Mouse (Mus musculus) liver, adult (tissue): ENCODE results near the gene Sox2.

ENCODE experiments used
- GATA4 ChIP-seq: IDR thresholded peaks from 2 replicates; pipeline ENCODE4 v1.6.1; 2014; ENCODE audit warnings: mild to moderate bottlenecking, low read length; ENCODE audit not compliant: insufficient replicate concordance

Sox2 gene

GRCm38 (mm10) chr3:34649726-34650620 lies at the start of gene Sox2:
Gene Sox2 (plus strand): TSS chr3:34650405.
- no peak for TF ChIP-seq GATA4

GRCm38 (mm10) chr3:34601116-34601515 lies 49.1 kb upstream of the Sox2 start:
- no peak for TF ChIP-seq GATA4

GRCm38 (mm10) chr3:34614107-34614506 lies 36.1 kb upstream of the Sox2 start:
- no peak for TF ChIP-seq GATA4

- TF ChIP-seq GATA4, result no peak
Observed at GRCm38 (mm10) chr3:34615526-34615925, 34.7 kb upstream of the Sox2 start.

DNA sequence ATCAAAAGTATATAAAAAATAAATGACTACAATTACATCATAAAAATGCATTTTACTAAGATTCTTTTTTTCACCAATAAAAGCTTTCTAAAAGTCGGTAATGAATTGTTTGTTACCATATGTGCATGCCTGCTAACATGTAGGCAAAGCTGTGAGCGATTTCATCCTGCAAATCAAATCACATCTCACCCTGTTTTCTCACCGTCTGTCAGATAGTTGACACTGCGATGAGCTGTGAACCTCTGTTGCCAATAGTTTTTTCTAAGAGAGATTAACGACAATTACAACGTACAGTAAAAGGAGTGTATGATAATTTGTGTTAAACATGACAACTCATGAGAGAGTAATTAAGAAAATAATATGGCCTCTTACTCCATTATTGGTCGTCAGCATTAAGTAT lies 31.3 kb upstream of the Sox2 start:
- TF ChIP-seq GATA4, result no peak

DNA sequence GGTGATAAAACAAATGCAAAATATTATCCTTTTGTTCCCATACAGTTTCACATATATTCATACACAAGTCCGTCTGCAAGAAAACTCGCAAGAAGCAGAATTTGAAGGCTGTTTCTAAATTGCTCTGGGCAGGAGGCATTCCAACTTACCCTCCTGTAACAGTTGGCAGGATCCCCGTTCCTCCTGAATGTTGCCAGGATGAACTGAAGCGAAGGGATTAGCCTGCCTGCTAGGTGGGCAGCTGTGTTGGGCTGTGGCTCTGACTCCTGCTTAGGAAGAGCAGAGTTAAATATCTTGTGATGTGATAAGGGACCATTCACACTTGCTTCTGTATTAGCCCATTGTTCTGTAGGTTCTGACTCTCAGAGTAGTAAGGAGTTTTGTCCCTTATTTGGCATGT lies 30.1 kb upstream of the Sox2 start:
- no peak for TF ChIP-seq GATA4

- no peak for TF ChIP-seq GATA4
Observed at GRCm38 (mm10) chr3:34624721-34625270, 25.4 kb upstream of the Sox2 start.

DNA sequence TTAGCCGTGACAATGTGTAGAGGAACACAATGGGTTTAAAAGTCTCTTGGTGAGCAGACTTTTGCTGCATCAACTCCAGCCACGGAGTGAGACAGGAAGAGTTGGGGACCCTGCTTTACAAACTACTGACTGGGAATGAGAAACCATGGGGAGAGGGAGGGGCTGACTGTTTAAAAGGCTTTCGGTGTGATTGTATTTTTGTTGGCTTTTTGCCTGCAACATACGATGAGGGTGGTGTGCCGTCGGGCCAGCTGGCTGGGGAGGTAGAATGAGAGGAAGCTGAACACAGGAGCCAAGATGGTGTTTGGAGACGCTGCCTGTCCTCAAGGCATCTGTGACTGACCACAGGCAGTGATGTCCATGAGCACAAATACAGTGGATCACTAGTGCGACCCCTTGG lies 23.7 kb upstream of the Sox2 start:
- no peak for TF ChIP-seq GATA4

GRCm38 (mm10) chr3:34630031-34630430 lies 20.2 kb upstream of the Sox2 start:
- TF ChIP-seq GATA4, result no peak

GRCm38 (mm10) chr3:34630736-34631135 lies 19.5 kb upstream of the Sox2 start:
- TF ChIP-seq GATA4, result no peak

DNA sequence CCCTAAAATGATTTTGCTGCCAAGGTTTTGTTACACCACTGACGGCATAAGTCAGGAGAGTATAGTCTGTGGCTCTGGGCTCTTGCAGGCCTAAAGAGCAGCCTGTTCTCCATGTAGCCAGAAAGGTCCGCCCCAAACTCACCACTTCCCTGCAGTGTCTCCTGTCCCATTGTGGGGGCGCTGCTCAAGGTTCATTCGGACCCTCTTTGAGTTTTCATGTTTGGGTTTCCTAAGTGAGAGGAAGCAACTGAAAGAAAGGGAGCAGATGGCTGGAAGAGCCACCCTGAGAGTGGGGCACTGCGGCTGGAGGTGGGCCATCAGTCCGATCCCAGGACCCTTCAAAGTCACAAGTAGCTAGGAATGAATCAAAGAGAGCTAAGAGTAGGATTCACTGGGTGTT lies 13.2 kb upstream of the Sox2 start:
- no peak for TF ChIP-seq GATA4

GRCm38 (mm10) chr3:34637481-34637880 lies 12.7 kb upstream of the Sox2 start:
- TF ChIP-seq GATA4, result no peak

DNA sequence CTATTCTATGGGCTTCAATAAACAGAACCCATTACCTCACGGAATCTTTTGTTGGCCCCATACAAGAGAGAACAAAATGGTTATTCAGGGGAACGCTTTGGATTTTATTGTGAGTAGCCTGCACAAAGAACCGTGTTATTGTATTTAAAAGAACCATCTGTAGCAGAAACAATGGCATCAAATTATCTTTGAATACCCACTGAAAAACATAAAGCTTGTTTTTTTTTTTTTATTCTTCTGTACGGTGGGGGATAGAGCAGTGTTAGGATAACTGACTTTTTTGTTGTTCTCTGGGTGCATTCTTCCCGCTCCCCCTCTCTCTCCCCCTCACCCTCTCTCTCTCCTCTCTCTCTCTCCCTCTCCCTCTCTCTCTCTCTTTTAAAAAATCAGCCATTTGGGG lies 12.3 kb upstream of the Sox2 start:
- TF ChIP-seq GATA4, result no peak

DNA sequence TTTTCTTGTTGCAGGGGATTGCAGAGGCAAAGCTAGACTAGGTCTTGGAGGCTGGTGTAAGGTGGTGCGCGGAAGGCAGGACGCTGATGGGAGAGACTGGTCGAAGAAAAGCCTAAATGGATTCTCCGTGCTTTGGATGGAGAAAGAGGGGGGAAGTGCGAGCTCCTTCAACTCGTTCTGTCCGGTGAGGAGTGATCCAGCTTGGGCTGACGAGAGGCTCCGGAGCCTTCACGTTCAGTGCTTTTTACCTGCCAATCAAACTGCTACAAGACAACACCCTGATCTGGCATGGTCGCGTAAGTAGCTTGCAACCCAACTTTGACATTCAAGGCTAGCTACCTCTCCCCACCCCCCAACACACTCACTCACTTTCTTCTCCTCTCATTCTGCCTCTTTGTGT lies 11.9 kb upstream of the Sox2 start:
- no peak for TF ChIP-seq GATA4

GRCm38 (mm10) chr3:34639031-34639872 lies 11.0 kb upstream of the Sox2 start:
- TF ChIP-seq GATA4, result no peak

- TF ChIP-seq GATA4, result no peak
Observed at GRCm38 (mm10) chr3:34639873-34640270, 10.3 kb upstream of the Sox2 start.
